In genomic region chr7:64456676-64457075, GRCm38 (mm10) we compare ENCODE assay signal across 20 mouse cellular contexts. TPM values are rescaled to one million over a fixed set of nuclear protein-coding genes. Genes with fewer than 3 reads are reported as not detected.
DNase-seq lines count a peak whose midpoint lies in the region; ATAC-seq and TF ChIP-seq lines count a peak whose summit lies in the region.
"Had no signal": no experiment of that assay in that cellular context is flagged by ENCODE, and none has a peak within 500 bp of the region (broad histone marks: within the 10 kb centered on the region; RNA-seq: fewer than 3 reads in every experiment).

No protein-coding gene starts in this region.

- H3K9me3 ChIP-seq in hindbrain, postnatal 0 days (ENCODE audit: low read length), result no peaks in the 10 kb centered on the region
- no peaks in the 10 kb centered on the region for H3K9me3 ChIP-seq in hindbrain, embryonic 11.5 days (ENCODE audit: control insufficient read depth, low read length)
- H3K9me3 ChIP-seq in midbrain, postnatal 0 days (ENCODE audit: low read length), result no peaks in the 10 kb centered on the region
- no peaks in the 10 kb centered on the region for H3K9me3 ChIP-seq in midbrain, embryonic 15.5 days
- H3K9me3 ChIP-seq: heart, embryonic 15.5 days; hindbrain, embryonic 10.5 days; intestine, embryonic 15.5 days had no signal

- H3K36me3 ChIP-seq in hindbrain, postnatal 0 days (ENCODE audit: insufficient read depth, low read length), result no peaks in the 10 kb centered on the region
- no peaks in the 10 kb centered on the region for H3K36me3 ChIP-seq in hindbrain, embryonic 11.5 days (ENCODE audit: control insufficient read depth, insufficient read depth, low read length)
- H3K36me3 ChIP-seq in midbrain, postnatal 0 days (ENCODE audit: insufficient read depth, low read length), result no peaks in the 10 kb centered on the region
- no peaks in the 10 kb centered on the region for H3K36me3 ChIP-seq in midbrain, embryonic 15.5 days (replicated peaks)
- H3K36me3 ChIP-seq: heart, embryonic 15.5 days; hindbrain, embryonic 10.5 days; intestine, embryonic 15.5 days had no signal

- H3K4me2 ChIP-seq in hindbrain, postnatal 0 days (ENCODE audit: low read depth, low read length), result no peak overlapping the region
- H3K4me2 ChIP-seq in hindbrain, embryonic 11.5 days (replicated peaks; ENCODE audit: low read depth, low read length), result no peak overlapping the region
- no peak overlapping the region for H3K4me2 ChIP-seq in midbrain, postnatal 0 days (ENCODE audit: low read depth, low read length, poor library complexity, severe bottlenecking)
- no peak overlapping the region for H3K4me2 ChIP-seq in midbrain, embryonic 15.5 days
- H3K4me2 ChIP-seq: heart, embryonic 11.5 days; heart, embryonic 15.5 days; intestine, embryonic 15.5 days had no signal

- H3K4me3 ChIP-seq in hindbrain, postnatal 0 days (ENCODE audit: low read length), result no peak overlapping the region
- H3K4me3 ChIP-seq in hindbrain, embryonic 11.5 days (ENCODE audit: low read depth, low read length), result no peak overlapping the region
- H3K4me3 ChIP-seq in midbrain, postnatal 0 days (ENCODE audit: low read depth, low read length), result no peak overlapping the region
- H3K4me3 ChIP-seq in midbrain, embryonic 15.5 days, result no peak overlapping the region
- H3K4me3 ChIP-seq: heart, adult 2 months; heart, embryonic 15.5 days; hindbrain, embryonic 10.5 days; intestine, embryonic 15.5 days had no signal

- H3K27me3 ChIP-seq in hindbrain, postnatal 0 days (ENCODE audit: insufficient read depth, low read length), result no peaks in the 10 kb centered on the region
- H3K27me3 ChIP-seq in hindbrain, embryonic 11.5 days (ENCODE audit: control insufficient read depth, insufficient read depth, low read length), result no peaks in the 10 kb centered on the region
- H3K27me3 ChIP-seq in midbrain, postnatal 0 days (ENCODE audit: insufficient read depth, low read length), result no peaks in the 10 kb centered on the region
- H3K27me3 ChIP-seq in midbrain, embryonic 15.5 days (replicated peaks), result no peaks in the 10 kb centered on the region
- H3K27me3 ChIP-seq: heart, embryonic 15.5 days; intestine, embryonic 15.5 days had no signal

- 0 out of 2 replicates have a peak, but pooled peaks cover 5% of the 10 kb centered on the region for H3K4me1 ChIP-seq in hindbrain, postnatal 0 days (ENCODE audit: insufficient read depth, low read length)
- no peaks in the 10 kb centered on the region for H3K4me1 ChIP-seq in hindbrain, embryonic 11.5 days (replicated peaks; ENCODE audit: control insufficient read depth, insufficient read depth, low read length)
- H3K4me1 ChIP-seq in midbrain, postnatal 0 days (ENCODE audit: insufficient read depth, low read length), result no peaks in the 10 kb centered on the region
- no peaks in the 10 kb centered on the region for H3K4me1 ChIP-seq in midbrain, embryonic 15.5 days
- H3K4me1 ChIP-seq: heart, embryonic 15.5 days; intestine, embryonic 15.5 days had no signal

- DNase-seq in cerebellum, postnatal 14 days, result peak; percentile 63 to 65
- peak; percentile 71 for DNase-seq in hindbrain, postnatal 0 days (ENCODE audit: low spot score)
- no peak for DNase-seq in hindbrain, embryonic 11.5 days (ENCODE audit: low spot score)
- DNase-seq in midbrain, postnatal 0 days (ENCODE audit: low spot score), result peak; percentile 68
- DNase-seq in retina, postnatal 7 days (ENCODE audit: low read depth, low spot score), result peak; percentile 58
- no peak for DNase-seq in adrenal gland, adult (ENCODE audit: inconsistent age in 2 of 2, low spot score in 1 of 2)
- DNase-seq: adrenal gland, postnatal 14 days; cerebellum, adult 8-10 months; cerebellum, postnatal 36 days; gastrocnemius, postnatal 10 days; heart, adult 2 months had no signal

- H3K27ac ChIP-seq in hindbrain, postnatal 0 days, result no peak overlapping the region
- no peak overlapping the region for H3K27ac ChIP-seq in hindbrain, embryonic 11.5 days (ENCODE audit: low read depth, low read length)
- H3K27ac ChIP-seq in midbrain, postnatal 0 days (ENCODE audit: low read depth, low read length), result no peak overlapping the region
- no peak overlapping the region for H3K27ac ChIP-seq in midbrain, embryonic 15.5 days
- H3K27ac ChIP-seq: heart, adult 2 months; heart, embryonic 15.5 days; hindbrain, embryonic 10.5 days; intestine, embryonic 15.5 days had no signal

- ATAC-seq in cerebellum, adult (ENCODE audit: insufficient number of reproducible peaks, low FRiP score, low TSS enrichment), result no peak
- ATAC-seq in hindbrain, postnatal 0 days, result peak; percentile 58
- ATAC-seq in hindbrain, embryonic 11.5 days (ENCODE audit: low FRiP score), result no peak
- ATAC-seq in midbrain, postnatal 0 days (ENCODE audit: low FRiP score), result no peak
- ATAC-seq in midbrain, embryonic 15.5 days (replicated peaks), result no peak
- ATAC-seq: forebrain, embryonic 16.5 days; intestine, embryonic 15.5 days had no signal

- H3K9ac ChIP-seq in hindbrain, postnatal 0 days (replicated peaks; ENCODE audit: low read length), result no peak overlapping the region
- no peak overlapping the region for H3K9ac ChIP-seq in hindbrain, embryonic 11.5 days (ENCODE audit: low read depth, low read length)
- H3K9ac ChIP-seq in midbrain, postnatal 0 days (replicated peaks; ENCODE audit: low read length, poor library complexity, severe bottlenecking), result no peak overlapping the region
- no peak overlapping the region for H3K9ac ChIP-seq in midbrain, embryonic 15.5 days
- H3K9ac ChIP-seq: heart, embryonic 15.5 days; intestine, embryonic 15.5 days had no signal

- TF ChIP-seq CTCF in hindbrain, postnatal 0 days (IDR thresholded peaks at IDR 0.05; ENCODE audit: low read depth), result no peak
- no peak for TF ChIP-seq CTCF in midbrain, postnatal 0 days (IDR thresholded peaks at IDR 0.05)

- WGBS in hindbrain, postnatal 0 days, result 54% methylated on average over 3 of the region's 3 CpGs
- WGBS in hindbrain, embryonic 11.5 days, result 75% methylated on average over 3 of the region's 3 CpGs
- WGBS in midbrain, postnatal 0 days, result 56% methylated on average over 3 of the region's 3 CpGs
- WGBS in midbrain, embryonic 15.5 days, result 55% methylated on average over 3 of the region's 3 CpGs

RNA-seq across cellular contexts. Expression of gene Apba2, which starts 44.8 kb away (rescaled TPM):
- 474 and 567 TPM in 2 replicates for total RNA-seq in hindbrain, postnatal 0 days (2014; rRNA removed)
- 180 and 181 TPM in 2 replicates for polyA plus RNA-seq in hindbrain, postnatal 0 days (2015; fragmentation: Nextera tagmentation; extraction: Ambion mirVana)
- 67.0 and 76.6 TPM in 2 replicates for polyA plus RNA-seq in hindbrain, embryonic 11.5 days (2014; fragmentation: Nextera tagmentation; extraction: Ambion mirVana)
- total RNA-seq in midbrain, postnatal 0 days (2014; rRNA removed), result 374 and 379 TPM in 2 replicates
- polyA plus RNA-seq in midbrain, postnatal 0 days (2015; fragmentation: Nextera tagmentation; extraction: Ambion mirVana), result 185 and 199 TPM in 2 replicates
- 199 and 201 TPM in 2 replicates for polyA plus RNA-seq in midbrain, embryonic 15.5 days (2015; fragmentation: Nextera tagmentation; extraction: Ambion mirVana)
- total RNA-seq: MEL had no signal
- polyA plus RNA-seq: C2C12 had no signal

Comparison
In these comparisons a context has a peak if more than half of its experiments do, and no peak if none do; other contexts are left out.
1. DNase-seq: peak in cerebellum, postnatal 14 days (2 of 2), hindbrain, postnatal 0 days (single experiment), midbrain, postnatal 0 days (single experiment) and retina, postnatal 7 days (single experiment); none in hindbrain, embryonic 11.5 days (single experiment) and adrenal gland, adult (0 of 2).